Comparison of ENCODE assay signal across 8 mouse cellular contexts in genomic region chr10:5549871-5550167, GRCm38 (mm10). TPM values are rescaled to one million over a fixed set of nuclear protein-coding genes. Genes with fewer than 3 reads are reported as not detected.
A peak's percentile ranks its signal among the peaks of the same experiment; 100 is the strongest.
DNase-seq lines count a peak whose midpoint lies in the region; ATAC-seq lines count a peak whose summit lies in the region.

No protein-coding gene starts in this region.

- peaks cover 11% of the 10 kb centered on the region; the same call in 1 of the 2 replicates for H3K4me1 ChIP-seq in embryonic facial prominence, embryonic 15.5 days
- peaks cover 4% of the 10 kb centered on the region; the same call in 1 of the 2 replicates for H3K4me1 ChIP-seq in intestine, embryonic 14.5 days (replicated peaks; ENCODE audit: control insufficient read depth, insufficient read depth, low read length)
- H3K4me1 ChIP-seq in midbrain, embryonic 11.5 days (ENCODE audit: control insufficient read depth, insufficient read depth, low read length): peaks cover 4% of the 10 kb centered on the region

- ATAC-seq in embryonic facial prominence, embryonic 15.5 days (ENCODE audit: insufficient number of reproducible peaks, low FRiP score, low TSS enrichment, low read depth): no peak
- no peak; the same call in 1 of the 2 replicates for ATAC-seq in intestine, embryonic 14.5 days (replicated peaks; ENCODE audit: low FRiP score, low TSS enrichment, low read depth)
- ATAC-seq in midbrain, embryonic 11.5 days (ENCODE audit: low FRiP score): no peak

- no peaks in the 10 kb centered on the region; the same call in 1 of the 2 replicates for H3K27me3 ChIP-seq in embryonic facial prominence, embryonic 15.5 days
- no peaks in the 10 kb centered on the region for H3K27me3 ChIP-seq in intestine, embryonic 14.5 days (replicated peaks; ENCODE audit: control insufficient read depth, insufficient read depth, low read length)
- no peaks in the 10 kb centered on the region; the same call in 1 of the 2 replicates for H3K27me3 ChIP-seq in midbrain, embryonic 11.5 days (ENCODE audit: control insufficient read depth, insufficient read depth, low read length)

- H3K9me3 ChIP-seq in embryonic facial prominence, embryonic 15.5 days (replicated peaks): no peaks in the 10 kb centered on the region
- H3K9me3 ChIP-seq in intestine, embryonic 14.5 days (ENCODE audit: control insufficient read depth, low read length): no peaks in the 10 kb centered on the region
- no peaks in the 10 kb centered on the region for H3K9me3 ChIP-seq in midbrain, embryonic 11.5 days (ENCODE audit: control insufficient read depth, low read length)

- no peaks in the 10 kb centered on the region for H3K36me3 ChIP-seq in embryonic facial prominence, embryonic 15.5 days
- no peaks in the 10 kb centered on the region for H3K36me3 ChIP-seq in intestine, embryonic 14.5 days (ENCODE audit: control insufficient read depth, insufficient read depth, low read length)
- no peaks in the 10 kb centered on the region for H3K36me3 ChIP-seq in midbrain, embryonic 11.5 days (ENCODE audit: control insufficient read depth, insufficient read depth, low read length)

- no peak overlapping the region for H3K27ac ChIP-seq in embryonic facial prominence, embryonic 15.5 days (replicated peaks)
- no peak overlapping the region for H3K27ac ChIP-seq in intestine, embryonic 14.5 days (ENCODE audit: low read depth)
- H3K27ac ChIP-seq in midbrain, embryonic 11.5 days (ENCODE audit: low read depth, low read length): no peak overlapping the region

- no peak overlapping the region for H3K9ac ChIP-seq in embryonic facial prominence, embryonic 15.5 days
- no peak overlapping the region for H3K9ac ChIP-seq in intestine, embryonic 14.5 days (ENCODE audit: low read length)
- peak overlapping the region; percentile 63 for H3K9ac ChIP-seq in midbrain, embryonic 11.5 days (ENCODE audit: low read length)

- peak overlapping the region; percentile 46 for H3K4me3 ChIP-seq in embryonic facial prominence, embryonic 15.5 days (replicated peaks)
- H3K4me3 ChIP-seq in intestine, embryonic 14.5 days (ENCODE audit: low read depth, low read length): peak overlapping the region; percentile 44
- peak overlapping the region; percentile 57 for H3K4me3 ChIP-seq in midbrain, embryonic 11.5 days (ENCODE audit: low read depth, low read length)

- WGBS in embryonic facial prominence, embryonic 15.5 days: 10% methylated on average over 6 of the region's 6 CpGs
- 7% methylated on average over 6 of the region's 6 CpGs for WGBS in intestine, embryonic 14.5 days
- 5% methylated on average over 6 of the region's 6 CpGs for WGBS in midbrain, embryonic 11.5 days

- DNase-seq in heart, adult 18-20 months: peak; percentile 26 to 51
- no peak for DNase-seq in heart, postnatal 4 days
- no peak for DNase-seq in intestine, embryonic 14.5 days (ENCODE audit: low spot score)
- peak; percentile 89 for DNase-seq in midbrain, embryonic 11.5 days (ENCODE audit: low spot score, missing footprints)
- DNase-seq in ovary, postnatal 10 days (ENCODE audit: low spot score): no peak
- no peak for DNase-seq in layer of hippocampus, adult 9-11 months
- no peak for DNase-seq in thymus, postnatal 10 days (ENCODE audit: low spot score in 2 of 2)

- H3K4me2 ChIP-seq in embryonic facial prominence, embryonic 15.5 days (replicated peaks): peak overlapping the region; percentile 77
- peak overlapping the region; percentile 90 for H3K4me2 ChIP-seq in intestine, embryonic 14.5 days (ENCODE audit: low read length)
- peak overlapping the region; percentile 94 for H3K4me2 ChIP-seq in midbrain, embryonic 11.5 days

RNA-seq across cellular contexts. Expression of gene Syne1, which starts 1.5 kb away (rescaled TPM):
- 10 to 100 TPM; 61.8 to 62.6 TPM for total RNA-seq in heart, adult 18-20 months (2021)
- total RNA-seq in heart, postnatal 4 days (2021): 10 to 100 TPM; 84.4 to 84.6 TPM
- polyA plus RNA-seq in embryonic facial prominence, embryonic 15.5 days (2015; fragmentation: Nextera tagmentation; extraction: Ambion mirVana): 8.0 and 10.2 TPM in 2 replicates
- polyA plus RNA-seq in intestine, embryonic 14.5 days (2014; fragmentation: Nextera tagmentation; extraction: Ambion mirVana): 13.2 and 13.3 TPM in 2 replicates
- polyA plus RNA-seq in midbrain, embryonic 11.5 days (2014; fragmentation: Nextera tagmentation; extraction: Ambion mirVana): 2.7 and 2.9 TPM in 2 replicates

RNA-seq across cellular contexts. Expression of gene Myct1, which starts 43.8 kb away (rescaled TPM):
- 1 to 10 TPM; 7.5 to 9.0 TPM for total RNA-seq in heart, adult 18-20 months (2021)
- 10 to 100 TPM; 14.8 to 15.3 TPM for total RNA-seq in heart, postnatal 4 days (2021)
- 4.7 and 5.3 TPM in 2 replicates for polyA plus RNA-seq in embryonic facial prominence, embryonic 15.5 days (2015; fragmentation: Nextera tagmentation; extraction: Ambion mirVana)
- polyA plus RNA-seq in intestine, embryonic 14.5 days (2014; fragmentation: Nextera tagmentation; extraction: Ambion mirVana): 4.7 and 5.0 TPM in 2 replicates
- 2.1 and 2.2 TPM in 2 replicates for polyA plus RNA-seq in midbrain, embryonic 11.5 days (2014; fragmentation: Nextera tagmentation; extraction: Ambion mirVana)

Comparison
In these comparisons a context has a peak if more than half of its experiments do, and no peak if none do; other contexts are left out.
1. DNase-seq: peak in heart, adult 18-20 months (2 of 2) and midbrain, embryonic 11.5 days (single experiment); none in heart, postnatal 4 days (single experiment), intestine, embryonic 14.5 days (single experiment), ovary, postnatal 10 days (single experiment), layer of hippocampus, adult 9-11 months (single experiment) and thymus, postnatal 10 days (0 of 2).
2. Peak in every context shown above with its lines, with median percentiles within 50 percentile points of each other: H3K4me2 ChIP-seq and H3K4me3 ChIP-seq.